Mouse (Mus musculus): Measurements from ENCODE around the gene Casc1.

- TF ChIP-seq CTCF (IDR thresholded peaks at IDR 0.05; ENCODE audit: low read depth, low read length) (no peak), POLR2A (IDR thresholded peaks at IDR 0.05; ENCODE audit: borderline replicate concordance, low read depth, low read length) (no peak)
Observed at GRCm38 (mm10) chr6:145131991-145132390, 78.8 kb downstream of the Casc1 start.
